Comparison of ENCODE assay signal across 23 mouse cellular contexts in genomic region chr15:59752277-59752676, GRCm38 (mm10).
DNase-seq lines count a peak whose midpoint lies in the region; ATAC-seq and TF ChIP-seq lines count a peak whose summit lies in the region.
"Had no signal": no experiment of that assay in that cellular context is flagged by ENCODE, and none has a peak within 500 bp of the region (broad histone marks: within the 10 kb centered on the region; RNA-seq: fewer than 3 reads in every experiment).

No protein-coding gene starts in this region.

- peak; percentile 55 for ATAC-seq in granulocyte monocyte progenitor cell, adult 5-6 weeks (replicated peaks; ENCODE audit: poor library complexity, severe bottlenecking)
- peak; percentile 34; the same call in 1 of the 2 replicates for ATAC-seq in megakaryocyte progenitor cell, adult 5-6 weeks (replicated peaks; ENCODE audit: poor library complexity)
- ATAC-seq: activated CD4-positive, CD25-positive, alpha-beta regulatory T cell, adult 4 months; forebrain, embryonic 13.5 days; forebrain, embryonic 16.5 days had no signal

- H3K4me3 ChIP-seq in bone marrow, adult 2 months (replicated peaks; ENCODE audit: control insufficient read depth, low read depth, low read length) = no peak overlapping the region
- H3K4me3 ChIP-seq: forebrain, embryonic 10.5 days; forebrain, embryonic 13.5 days; heart, adult 2 months; heart, embryonic 10.5 days; heart, embryonic 13.5 days; hindbrain, embryonic 15.5 days had no signal

- no peak for TF ChIP-seq CTCF in bone marrow, adult 2 months (IDR thresholded peaks at IDR 0.05; ENCODE audit: control insufficient read depth, insufficient read depth, low read length)

- no peak for DNase-seq in thymus, postnatal 0 days (ENCODE audit: low spot score)
- no peak for DNase-seq in cerebellum, postnatal 4 days (ENCODE audit: low spot score in 2 of 2)
- DNase-seq in thymus, adult 18-20 months = no peak
- DNase-seq: adrenal gland, adult 8-10 months; adrenal gland, postnatal 25 days; cerebellum, adult 11 months; cerebellum, adult 2 months; cerebellum, adult 9-11 months; cerebellum, postnatal 25 days; gastrocnemius, postnatal 14 days; heart, adult 2 months; heart, postnatal 14 days; heart, postnatal 4 days had no signal

- H3K4me1 ChIP-seq in bone marrow, adult 2 months (ENCODE audit: control insufficient read depth, insufficient read depth, low read length) = peaks cover 4% of the 10 kb centered on the region
- H3K4me1 ChIP-seq: hindbrain, embryonic 15.5 days had no signal

- no peak for TF ChIP-seq POLR2A in bone marrow, adult 2 months (IDR thresholded peaks at IDR 0.05; ENCODE audit: borderline replicate concordance, control insufficient read depth, low read depth, low read length)

- H3K27ac ChIP-seq in bone marrow, adult 2 months (ENCODE audit: control insufficient read depth, insufficient read depth, low read depth, low read length, poor library complexity) = peak overlapping the region; percentile 7; the same call in 1 of the 2 replicates
- H3K27ac ChIP-seq: forebrain, embryonic 10.5 days; forebrain, embryonic 13.5 days; heart, adult 2 months; heart, embryonic 10.5 days; heart, embryonic 13.5 days; hindbrain, embryonic 15.5 days had no signal

- 54% methylated on average over 1 of the region's 1 CpGs for whole genome bisulfite sequencing in bone marrow, adult 2 months
